Mouse (Mus musculus) embryo, embryonic 10.5 days (tissue): Measurements from ENCODE around the gene Gnat1.
A peak's percentile ranks its signal among the peaks of the same experiment; 100 is the strongest.

Source experiments
- DNase-seq: peaks from one replicate; pipeline ENCODE4 v3.0.0-alpha.2; 2015; ENCODE audit warnings: low spot score

Gnat1 gene

GRCm38 (mm10) chr9:107674609-107675429 lies 4.7 kb downstream of the Gnat1 start:
- no peak for DNase-seq

- DNase-seq: no peak
Measured at GRCm38 (mm10) chr9:107670259-107670658, 9.3 kb downstream of the Gnat1 start.

- no peak for DNase-seq
Measured at GRCm38 (mm10) chr9:107669480-107669945, 10.0 kb downstream of the Gnat1 start, which contains the start of gene Slc38a3. Slc38a3 (minus strand) TSS chr9:107669530.

GRCm38 (mm10) chr9:107668916-107669315 lies 10.6 kb downstream of the Gnat1 start:
- DNase-seq: no peak

GRCm38 (mm10) chr9:107668011-107668410 lies 11.5 kb downstream of the Gnat1 start:
- no peak for DNase-seq

- peak; percentile 86 for DNase-seq
Measured at GRCm38 (mm10) chr9:107667219-107667618, 12.3 kb downstream of the Gnat1 start.

- peak; percentile 51 for DNase-seq
Measured at GRCm38 (mm10) chr9:107666751-107667205, 12.7 kb downstream of the Gnat1 start.

- no peak for DNase-seq
Measured at GRCm38 (mm10) chr9:107665308-107665707, 14.2 kb downstream of the Gnat1 start.

GRCm38 (mm10) chr9:107663525-107663924 lies 16.0 kb downstream of the Gnat1 start:
- DNase-seq: no peak

GRCm38 (mm10) chr9:107662342-107662741 lies 17.2 kb downstream of the Gnat1 start:
- DNase-seq: no peak

GRCm38 (mm10) chr9:107660777-107661176 lies 18.7 kb downstream of the Gnat1 start:
- no peak for DNase-seq

- DNase-seq: no peak
Measured at GRCm38 (mm10) chr9:107659961-107660360, 19.6 kb downstream of the Gnat1 start.

GRCm38 (mm10) chr9:107659551-107659950 lies 20.0 kb downstream of the Gnat1 start:
- no peak for DNase-seq

GRCm38 (mm10) chr9:107658096-107658495 lies 21.4 kb downstream of the Gnat1 start:
- DNase-seq: no peak

GRCm38 (mm10) chr9:107657144-107657543 lies 22.4 kb downstream of the Gnat1 start:
- DNase-seq: no peak

- no peak for DNase-seq
Measured at GRCm38 (mm10) chr9:107654585-107654984, 24.9 kb downstream of the Gnat1 start.

GRCm38 (mm10) chr9:107653474-107653873 lies 26.0 kb downstream of the Gnat1 start:
- DNase-seq: no peak

GRCm38 (mm10) chr9:107650708-107651481 lies 28.6 kb downstream of the Gnat1 start:
- DNase-seq: no peak

- DNase-seq: no peak
Measured at GRCm38 (mm10) chr9:107650225-107650624, 29.3 kb downstream of the Gnat1 start.

- DNase-seq: no peak
Measured at GRCm38 (mm10) chr9:107648767-107649166, 30.7 kb downstream of the Gnat1 start.

- no peak for DNase-seq
Measured at GRCm38 (mm10) chr9:107646975-107647374, 32.5 kb downstream of the Gnat1 start.

- DNase-seq: peak; percentile 93
Measured at GRCm38 (mm10) chr9:107645577-107645976, 33.9 kb downstream of the Gnat1 start.

GRCm38 (mm10) chr9:107645153-107645510 lies 34.4 kb downstream of the Gnat1 start:
- DNase-seq: no peak
